31 mouse cellular contexts compared by ENCODE assay signal in the genomic region with DNA sequence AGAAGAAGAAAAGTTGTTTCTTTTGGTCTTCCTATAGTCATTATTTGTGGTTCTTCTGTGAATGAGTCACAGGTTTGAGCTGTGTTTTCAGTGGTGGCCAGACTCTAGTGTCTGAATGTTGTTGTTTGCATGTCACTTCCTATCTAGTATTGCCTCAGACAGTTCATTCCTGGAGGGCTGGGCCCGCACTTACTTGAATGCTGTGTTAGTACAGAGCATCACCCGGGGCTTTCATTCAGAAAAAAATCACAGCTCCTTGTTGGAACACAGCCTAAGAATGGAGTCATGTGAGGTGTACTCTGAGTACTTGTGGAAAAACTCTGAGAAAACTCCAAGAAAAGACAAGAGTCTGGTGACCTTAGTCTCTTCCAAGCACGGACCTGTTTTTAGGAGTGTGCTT. TPM values are rescaled to one million over a fixed set of nuclear protein-coding genes. Genes with fewer than 3 reads are reported as not detected.
DNase-seq lines count a peak whose midpoint lies in the region; ATAC-seq and TF ChIP-seq lines count a peak whose summit lies in the region.
"Had no signal": no experiment of that assay in that cellular context is flagged by ENCODE, and none has a peak within 500 bp of the region (broad histone marks: within the 10 kb centered on the region; RNA-seq: fewer than 3 reads in every experiment).

No protein-coding gene starts in this region.

- no peak for ATAC-seq in kidney, embryonic 14.5 days (ENCODE audit: low FRiP score, low TSS enrichment)
- ATAC-seq in lung, postnatal 0 days = peak; percentile 55
- no peak for ATAC-seq in forebrain, embryonic 16.5 days
- ATAC-seq: forebrain, postnatal 0 days had no signal

- peak; percentile 78 for DNase-seq in kidney, adult 2 months
- no peak for DNase-seq in lung, postnatal 0 days (ENCODE audit: low spot score)
- no peak for DNase-seq in lung, postnatal 36 days
- DNase-seq in ovary, postnatal 14 days (ENCODE audit: low spot score) = no peak
- no peak for DNase-seq in retina, embryonic 14.5 days (ENCODE audit: low spot score)
- DNase-seq: adrenal gland, postnatal 25 days; B cell, adult 2 months; cerebellum, adult 8-10 months; embryo, embryonic 11 days; forebrain, postnatal 0 days; heart, postnatal 14 days; layer of hippocampus, adult 9-11 months; lung, embryonic 14.5 days; right cerebral cortex, postnatal 25 days had no signal

- H3K27ac ChIP-seq in kidney, adult 2 months (ENCODE audit: insufficient read depth, low read depth, low read length) = no peak overlapping the region
- no peak overlapping the region for H3K27ac ChIP-seq in kidney, embryonic 14.5 days (ENCODE audit: low read depth, low read length)
- no peak overlapping the region for H3K27ac ChIP-seq in lung, postnatal 0 days (ENCODE audit: low read length)
- H3K27ac ChIP-seq in bone marrow macrophage, adult 2 months (ENCODE audit: insufficient read depth, low read depth, low read length) = 0 out of 2 replicates have a peak overlapping the region, but pooled peaks have one; percentile 1
- H3K27ac ChIP-seq in forebrain, embryonic 16.5 days (ENCODE audit: low read length) = no peak overlapping the region
- H3K27ac ChIP-seq: embryonic facial prominence, embryonic 12.5 days; forebrain, embryonic 10.5 days; hindbrain, embryonic 10.5 days; hindbrain, embryonic 15.5 days; liver, embryonic 15.5 days; midbrain, embryonic 12.5 days; neural tube, embryonic 13.5 days; stomach, embryonic 15.5 days had no signal

- H3K36me3 ChIP-seq in kidney, adult 2 months (ENCODE audit: control insufficient read depth, insufficient read depth, low read length) = no peaks in the 10 kb centered on the region
- no peaks in the 10 kb centered on the region for H3K36me3 ChIP-seq in kidney, embryonic 14.5 days (ENCODE audit: control insufficient read depth, insufficient read depth, low read length)
- H3K36me3 ChIP-seq in lung, postnatal 0 days (ENCODE audit: insufficient read depth, low read length) = no peaks in the 10 kb centered on the region
- H3K36me3 ChIP-seq in forebrain, embryonic 16.5 days (ENCODE audit: control insufficient read depth, insufficient read depth) = no peaks in the 10 kb centered on the region
- H3K36me3 ChIP-seq: embryonic facial prominence, embryonic 12.5 days; forebrain, embryonic 10.5 days; G1E; hindbrain, embryonic 10.5 days; hindbrain, embryonic 15.5 days; limb, embryonic 12.5 days; liver, embryonic 15.5 days; midbrain, embryonic 12.5 days; neural tube, embryonic 13.5 days; stomach, embryonic 15.5 days had no signal

- TF ChIP-seq POLR2A in kidney, adult 2 months (IDR thresholded peaks at IDR 0.05; ENCODE audit: low read depth, low read length) = no peak
- no peak for TF ChIP-seq POLR2A in bone marrow macrophage, adult 2 months (IDR thresholded peaks at IDR 0.05; ENCODE audit: borderline replicate concordance, low read depth, low read length)

- no peak overlapping the region for H3K4me2 ChIP-seq in kidney, embryonic 14.5 days (replicated peaks; ENCODE audit: low read depth, low read length)
- no peak overlapping the region for H3K4me2 ChIP-seq in lung, postnatal 0 days (replicated peaks; ENCODE audit: low read depth, low read length)
- no peak overlapping the region for H3K4me2 ChIP-seq in forebrain, embryonic 16.5 days (ENCODE audit: low read length)
- H3K4me2 ChIP-seq: embryonic facial prominence, embryonic 12.5 days; hindbrain, embryonic 15.5 days; limb, embryonic 12.5 days; liver, embryonic 15.5 days; lung, embryonic 14.5 days; midbrain, embryonic 12.5 days; neural tube, embryonic 13.5 days; stomach, embryonic 15.5 days had no signal

- no peak for TF ChIP-seq EP300 in lung, postnatal 0 days (IDR thresholded peaks at IDR 0.05)

- no peak overlapping the region for H3K4me3 ChIP-seq in kidney, adult 2 months (ENCODE audit: insufficient read depth, low read depth, low read length)
- no peak overlapping the region for H3K4me3 ChIP-seq in kidney, embryonic 14.5 days (ENCODE audit: low read length)
- no peak overlapping the region for H3K4me3 ChIP-seq in lung, postnatal 0 days (ENCODE audit: low read depth, low read length)
- H3K4me3 ChIP-seq in bone marrow macrophage, adult 2 months (ENCODE audit: insufficient read depth, low read length) = no peak overlapping the region
- no peak overlapping the region for H3K4me3 ChIP-seq in forebrain, embryonic 16.5 days (replicated peaks; ENCODE audit: low read length)
- H3K4me3 ChIP-seq: embryonic facial prominence, embryonic 12.5 days; forebrain, embryonic 10.5 days; hindbrain, embryonic 10.5 days; hindbrain, embryonic 15.5 days; limb, embryonic 12.5 days; liver, embryonic 15.5 days; megakaryocyte, embryonic 14.5 days; midbrain, embryonic 12.5 days; neural tube, embryonic 13.5 days; stomach, embryonic 15.5 days had no signal

- H3K9ac ChIP-seq in kidney, embryonic 14.5 days (ENCODE audit: low read depth, low read length) = no peak overlapping the region
- no peak overlapping the region for H3K9ac ChIP-seq in lung, postnatal 0 days (replicated peaks; ENCODE audit: low read depth)
- no peak overlapping the region for H3K9ac ChIP-seq in forebrain, embryonic 16.5 days (replicated peaks; ENCODE audit: low read depth, low read length)
- H3K9ac ChIP-seq: embryonic facial prominence, embryonic 12.5 days; forebrain, postnatal 0 days; hindbrain, embryonic 15.5 days; limb, embryonic 12.5 days; liver, embryonic 15.5 days; lung, embryonic 14.5 days; midbrain, embryonic 12.5 days; neural tube, embryonic 13.5 days; stomach, embryonic 15.5 days had no signal

- 26% methylated on average over 3 of the region's 3 CpGs for WGBS in kidney, adult 2 months
- WGBS in kidney, embryonic 14.5 days = 61% methylated on average over 3 of the region's 3 CpGs
- WGBS in lung, postnatal 0 days = 49% methylated on average over 3 of the region's 3 CpGs
- 82% methylated on average over 3 of the region's 3 CpGs for WGBS in forebrain, embryonic 16.5 days

- H3K4me1 ChIP-seq in kidney, adult 2 months (ENCODE audit: control insufficient read depth, insufficient read depth, low read length) = peaks cover 12% of the 10 kb centered on the region; the same call in 1 of the 2 replicates
- no peaks in the 10 kb centered on the region for H3K4me1 ChIP-seq in kidney, embryonic 14.5 days (ENCODE audit: control insufficient read depth, insufficient read depth, low read length)
- no peaks in the 10 kb centered on the region for H3K4me1 ChIP-seq in lung, postnatal 0 days (ENCODE audit: insufficient read depth, low read depth, low read length)
- peaks cover 35% of the 10 kb centered on the region for H3K4me1 ChIP-seq in bone marrow macrophage, adult 2 months (ENCODE audit: control insufficient read depth, insufficient read depth, low read length)
- H3K4me1 ChIP-seq in forebrain, embryonic 16.5 days (replicated peaks; ENCODE audit: control insufficient read depth, insufficient read depth, low read length) = 0 out of 2 replicates have a peak, but pooled peaks cover 2% of the 10 kb centered on the region
- H3K4me1 ChIP-seq: embryonic facial prominence, embryonic 12.5 days; forebrain, embryonic 10.5 days; hindbrain, embryonic 10.5 days; hindbrain, embryonic 15.5 days; midbrain, embryonic 12.5 days; neural tube, embryonic 13.5 days; stomach, embryonic 15.5 days had no signal

- no peaks in the 10 kb centered on the region for H3K9me3 ChIP-seq in kidney, embryonic 14.5 days (ENCODE audit: control insufficient read depth, low read length)
- no peaks in the 10 kb centered on the region for H3K9me3 ChIP-seq in lung, postnatal 0 days (ENCODE audit: low read length)
- H3K9me3 ChIP-seq in forebrain, embryonic 16.5 days (ENCODE audit: control insufficient read depth, low read length) = no peaks in the 10 kb centered on the region
- H3K9me3 ChIP-seq: embryonic facial prominence, embryonic 12.5 days; forebrain, embryonic 10.5 days; G1E; hindbrain, embryonic 10.5 days; hindbrain, embryonic 15.5 days; limb, embryonic 12.5 days; liver, embryonic 15.5 days; megakaryocyte, embryonic 14.5 days; midbrain, embryonic 12.5 days; neural tube, embryonic 13.5 days; stomach, embryonic 15.5 days had no signal

- H3K27me3 ChIP-seq in kidney, adult 2 months (replicated peaks; ENCODE audit: control insufficient read depth, insufficient read depth, low read length) = no peaks in the 10 kb centered on the region
- H3K27me3 ChIP-seq in kidney, embryonic 14.5 days (ENCODE audit: control insufficient read depth, insufficient read depth, low read length) = no peaks in the 10 kb centered on the region
- no peaks in the 10 kb centered on the region for H3K27me3 ChIP-seq in lung, postnatal 0 days (replicated peaks; ENCODE audit: insufficient read depth, low read length)
- no peaks in the 10 kb centered on the region for H3K27me3 ChIP-seq in forebrain, embryonic 16.5 days (replicated peaks; ENCODE audit: control insufficient read depth, insufficient read depth, low read length)
- H3K27me3 ChIP-seq: embryonic facial prominence, embryonic 12.5 days; hindbrain, embryonic 15.5 days; limb, embryonic 12.5 days; liver, embryonic 15.5 days; megakaryocyte, embryonic 14.5 days; midbrain, embryonic 12.5 days; stomach, embryonic 15.5 days had no signal

- TF ChIP-seq CTCF in kidney, adult 2 months (conservative IDR thresholded peaks at IDR 0.05; ENCODE audit: insufficient read depth, insufficient read length, low read depth, low read length) = no peak
- no peak for TF ChIP-seq CTCF in lung, postnatal 0 days (IDR thresholded peaks at IDR 0.05)
- TF ChIP-seq CTCF in bone marrow macrophage, adult 2 months (IDR thresholded peaks at IDR 0.05; ENCODE audit: low read depth, low read length) = no peak

RNA-seq across cellular contexts. Expression of a gene that starts 23.4 kb away (rescaled TPM):
- 4.8 and 8.0 TPM in 2 replicates for polyA plus RNA-seq in kidney, adult 2 months (2012; rRNA removed)
- polyA plus RNA-seq in kidney, embryonic 14.5 days (2014; fragmentation: Nextera tagmentation; extraction: Ambion mirVana) = 8.3 and 12.9 TPM in 2 replicates
- polyA plus RNA-seq in lung, postnatal 0 days (2015; fragmentation: Nextera tagmentation; extraction: Ambion mirVana) = 9.5 and 9.6 TPM in 2 replicates
- 114 and 143 TPM in 2 replicates for polyA plus RNA-seq in bone marrow macrophage, adult 2 months (2012; ENCODE audit: insufficient read depth, insufficient read length, missing spikeins)
- polyA plus RNA-seq in forebrain, embryonic 16.5 days (2015; fragmentation: Nextera tagmentation; extraction: Ambion mirVana) = 1.8 and 2.3 TPM in 2 replicates

RNA-seq across cellular contexts. Expression of a gene that starts 27.2 kb away (rescaled TPM):
- polyA plus RNA-seq in kidney, adult 2 months (2012; rRNA removed) = not detected in 2 replicates
- polyA plus RNA-seq in kidney, embryonic 14.5 days (2014; fragmentation: Nextera tagmentation; extraction: Ambion mirVana) = 0.35 and 0.86 TPM in 2 replicates
- polyA plus RNA-seq in lung, postnatal 0 days (2015; fragmentation: Nextera tagmentation; extraction: Ambion mirVana) = 0.07 and 0.12 TPM in 2 replicates
- polyA plus RNA-seq in bone marrow macrophage, adult 2 months (2012; ENCODE audit: insufficient read depth, insufficient read length, missing spikeins) = not detected in 2 replicates
- polyA plus RNA-seq in forebrain, embryonic 16.5 days (2015; fragmentation: Nextera tagmentation; extraction: Ambion mirVana) = 0.09 and 0.10 TPM in 2 replicates
- polyA plus RNA-seq: G1E; large intestine, adult 2 months; liver, adult 2 months; urinary bladder, adult 2 months had no signal
